Mouse (Mus musculus): ENCODE data around the gene Bnip2.
A peak's percentile ranks its signal among the peaks of the same experiment; 100 is the strongest.
"Not testable (repeated sequence)": the region's sequence is repeated elsewhere in the genome, so short reads cannot be mapped to it uniquely, and the experiment has no call there.

Bnip2 gene

GRCm38 (mm10) chr9:70010781-70011473, 21.7 kb downstream of the Bnip2 start:
- DNase-seq (ENCODE audit: inconsistent ontology term): no peak

DNA sequence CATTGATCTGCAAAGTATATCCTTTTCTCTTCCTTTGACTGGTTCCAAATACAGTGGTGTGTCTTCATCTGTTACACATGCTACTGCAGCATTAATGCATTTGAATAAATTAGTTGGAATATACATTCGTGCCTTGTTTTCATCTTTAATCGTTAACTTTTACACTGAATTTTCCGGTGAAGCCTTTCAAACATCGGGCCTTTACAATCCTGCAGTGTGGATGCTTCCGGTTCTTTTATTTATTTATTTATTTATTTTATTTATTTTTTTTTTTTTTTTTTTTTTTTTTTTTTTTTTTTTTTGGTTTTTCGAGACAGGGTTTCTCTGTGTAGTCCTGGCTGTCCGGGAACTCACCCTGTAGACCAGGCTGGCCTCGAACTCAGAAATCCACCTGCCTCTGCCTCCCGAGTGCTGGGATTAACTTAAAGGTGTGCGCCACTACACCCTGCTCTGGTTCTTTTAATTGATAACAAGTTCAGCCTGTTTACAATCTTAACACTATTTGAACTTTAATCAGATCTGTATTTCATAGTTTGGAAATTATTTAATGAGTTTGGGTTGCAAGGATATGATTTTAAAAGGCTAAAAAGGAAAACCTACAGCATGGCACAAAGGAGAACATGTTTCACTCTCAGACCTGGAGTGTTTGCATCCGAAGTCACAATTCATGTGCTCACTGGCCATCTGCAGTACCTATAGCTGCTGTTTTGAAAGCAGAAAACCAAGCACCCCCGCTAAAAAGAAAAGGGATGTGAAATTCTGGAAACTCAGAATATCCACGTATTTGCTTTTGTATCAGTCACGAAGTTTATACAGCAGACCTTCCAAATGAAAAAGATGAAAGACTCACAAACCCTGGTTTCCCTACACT, 22.5 kb downstream of the Bnip2 start:
- no peak for DNase-seq (ENCODE audit: inconsistent ontology term)

- peak; percentile 92 for DNase-seq (ENCODE audit: inconsistent ontology term)
These were observed 23.2 kb downstream of the Bnip2 start, which contains the start of gene Gtf2a2 for GRCm38 (mm10) chr9:70012408-70012901. TSS of gene Gtf2a2 (plus strand) at chr9:70012550.

GRCm38 (mm10) chr9:70015632-70016031, 26.4 kb downstream of the Bnip2 start:
- DNase-seq (ENCODE audit: inconsistent ontology term): no peak

GRCm38 (mm10) chr9:70018879-70019278, 29.6 kb downstream of the Bnip2 start:
- DNase-seq (ENCODE audit: inconsistent ontology term): no peak

GRCm38 (mm10) chr9:70021610-70022009, 32.3 kb downstream of the Bnip2 start:
- no peak for DNase-seq (ENCODE audit: inconsistent ontology term)

DNA sequence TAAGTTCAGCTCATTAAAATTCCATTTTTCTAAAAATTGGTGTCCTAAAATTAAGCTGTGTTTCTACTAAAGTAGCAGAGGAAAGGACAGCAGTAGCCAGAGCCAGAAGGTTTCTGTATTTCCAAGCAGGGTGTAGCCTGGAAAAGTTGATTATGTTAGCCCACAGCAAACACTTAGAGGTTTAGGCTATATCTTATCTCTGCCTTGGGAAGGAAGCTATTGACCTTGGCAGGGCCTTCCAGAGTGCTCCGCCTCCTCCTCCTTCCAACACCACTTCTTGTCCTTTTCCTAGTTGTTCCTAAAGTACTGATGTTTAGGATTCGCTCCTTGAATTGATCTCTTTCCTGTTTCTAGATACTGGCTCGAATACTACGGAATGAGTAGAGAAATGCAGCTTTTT, 32.8 kb downstream of the Bnip2 start:
- DNase-seq (ENCODE audit: inconsistent ontology term): no peak

DNA sequence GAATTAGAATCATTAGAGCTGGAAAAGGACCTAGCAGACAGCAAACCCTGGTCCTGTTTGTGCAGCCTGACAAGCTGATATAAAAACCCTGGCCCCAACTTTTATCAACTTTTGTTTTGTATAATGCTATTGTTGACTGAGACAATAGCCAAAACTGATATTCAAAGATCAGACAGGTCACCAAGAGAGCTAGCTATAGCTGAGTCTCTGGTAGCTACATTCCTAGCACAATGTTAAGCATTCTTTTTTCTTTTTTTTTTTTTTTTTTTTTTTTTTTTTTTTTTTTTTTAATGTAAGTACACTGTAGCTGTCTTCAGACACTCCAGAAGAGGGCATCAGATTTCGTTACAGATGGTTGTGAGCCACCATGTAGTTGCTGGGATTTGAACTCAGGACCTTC, 34.3 kb downstream of the Bnip2 start:
- DNase-seq (ENCODE audit: inconsistent ontology term): not testable (repeated sequence)

GRCm38 (mm10) chr9:70024648-70025047, 35.4 kb downstream of the Bnip2 start:
- DNase-seq (ENCODE audit: inconsistent ontology term): no peak

- peak; percentile 41 for DNase-seq (ENCODE audit: inconsistent ontology term)
These were observed 36.2 kb downstream of the Bnip2 start for GRCm38 (mm10) chr9:70025365-70026012.

DNA sequence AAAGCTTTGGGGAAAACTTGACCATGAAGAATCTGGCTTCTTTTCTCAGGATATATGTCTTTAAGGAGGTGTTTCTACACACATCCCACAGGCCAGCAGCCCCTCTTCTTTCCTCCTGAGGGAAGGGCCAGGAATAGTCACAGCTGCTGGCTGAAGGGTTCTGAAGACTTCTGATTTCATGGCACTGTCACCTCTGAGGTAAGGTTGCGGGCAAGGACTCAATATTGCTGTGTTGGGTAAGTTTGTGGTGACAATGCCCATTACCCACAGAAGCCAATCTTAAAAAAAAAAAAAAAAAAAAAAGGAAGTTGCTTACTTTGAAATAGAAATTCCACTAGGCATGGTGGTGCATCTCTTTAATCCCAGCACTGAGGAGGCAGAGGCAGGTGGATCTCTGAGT, 42.9 kb downstream of the Bnip2 start:
- DNase-seq (ENCODE audit: inconsistent ontology term): no peak

DNA sequence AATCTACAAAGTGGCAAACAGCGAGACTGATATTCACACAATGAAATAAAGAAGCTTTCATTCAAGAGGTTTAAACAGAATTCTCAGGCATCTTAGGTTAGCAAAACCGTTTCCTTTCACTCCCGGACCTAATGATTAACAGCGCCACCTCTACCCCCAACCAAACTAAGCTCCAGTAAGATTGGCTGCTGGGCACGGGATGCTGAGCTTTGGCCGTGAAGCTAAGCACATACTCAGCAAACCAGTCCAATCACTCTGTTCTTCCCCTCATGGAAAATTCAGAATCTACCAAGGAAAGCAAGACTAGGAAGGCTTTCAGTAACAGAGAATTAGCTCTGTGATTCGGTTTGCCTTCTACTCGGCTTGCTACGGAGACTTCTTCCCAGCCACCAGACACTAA, 43.8 kb downstream of the Bnip2 start:
- no peak for DNase-seq (ENCODE audit: inconsistent ontology term)

- DNase-seq (ENCODE audit: inconsistent ontology term): no peak
These were observed 45.4 kb downstream of the Bnip2 start for GRCm38 (mm10) chr9:70034702-70035101.

DNA sequence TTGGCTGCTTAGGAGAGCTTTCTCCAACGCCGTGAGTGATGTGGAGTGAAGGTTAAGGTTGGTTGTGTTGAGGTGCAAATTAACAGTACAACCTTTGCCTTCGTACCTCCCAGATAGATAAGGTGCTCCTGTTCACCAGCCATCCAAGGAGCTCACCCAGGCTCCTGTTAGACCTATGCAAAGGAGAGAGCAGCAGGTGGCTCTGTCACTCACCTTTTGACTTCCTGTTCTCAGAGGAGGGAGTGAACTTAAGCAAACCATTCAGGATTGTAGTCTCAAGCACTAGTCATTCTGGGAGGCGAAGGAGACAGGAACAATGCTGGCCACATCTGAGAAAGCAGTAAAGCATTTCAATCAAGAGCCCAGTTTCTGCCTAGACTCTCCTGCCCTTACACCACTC, 47.4 kb downstream of the Bnip2 start:
- no peak for DNase-seq (ENCODE audit: inconsistent ontology term)

DNA sequence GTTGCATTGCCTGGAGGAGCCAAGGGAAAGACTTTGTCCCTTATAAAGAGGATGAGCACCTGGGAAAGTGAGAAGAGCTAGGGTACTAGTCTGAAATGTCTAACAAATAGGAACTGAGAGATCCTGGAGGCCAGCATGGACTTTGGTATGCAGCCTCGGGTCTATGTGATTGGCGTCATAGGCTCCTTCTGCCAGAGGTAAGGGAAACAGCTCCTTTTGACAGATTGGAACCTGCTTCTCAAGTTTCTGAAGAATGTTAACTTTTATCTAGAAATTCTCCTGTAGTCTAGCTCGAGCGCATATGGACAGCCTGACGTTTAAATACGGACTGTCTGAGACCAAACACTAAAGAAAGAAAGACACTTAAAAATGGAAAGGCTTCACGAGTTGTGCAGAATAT, 48.7 kb downstream of the Bnip2 start, which contains the start of gene Gcnt3:
Gene Gcnt3 (minus strand): TSS at position 101 of the 400 bp plus-strand sequence.
- DNase-seq (ENCODE audit: inconsistent ontology term): no peak

DNA sequence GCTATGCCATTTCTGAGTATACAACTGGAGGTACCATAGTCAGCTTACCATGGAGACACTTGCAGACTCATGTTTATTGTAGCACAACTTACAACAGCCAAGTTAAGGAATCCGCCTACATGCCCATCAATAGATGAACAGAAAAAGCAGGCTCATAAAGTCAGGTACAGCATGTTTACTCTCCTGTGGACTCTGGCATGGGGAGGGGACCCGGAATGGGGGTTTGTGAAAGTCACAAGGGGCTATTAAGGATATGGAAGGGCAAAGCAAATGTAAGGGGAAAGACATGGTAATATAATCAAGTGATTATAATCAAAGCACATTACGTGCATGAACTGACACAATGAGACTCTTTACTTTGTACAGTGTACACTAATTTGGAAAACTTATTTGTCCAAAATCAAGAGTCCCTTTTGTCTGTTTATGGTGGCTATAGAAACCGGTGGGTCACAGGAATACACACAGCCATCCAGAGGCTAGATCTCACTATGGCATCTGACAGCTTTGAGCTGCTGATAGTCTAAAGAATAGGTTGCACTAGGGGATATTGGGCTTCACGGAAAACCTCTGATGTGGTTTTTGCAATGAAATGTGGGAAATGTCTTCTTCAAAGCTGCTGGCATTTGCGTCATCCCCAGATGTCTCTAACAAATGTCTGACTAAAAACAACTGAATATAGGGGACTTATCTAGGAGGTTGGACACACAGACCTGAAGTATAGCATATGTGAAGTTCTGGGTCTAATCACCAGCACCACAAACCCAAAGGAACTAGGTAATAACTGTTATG, 50.5 kb downstream of the Bnip2 start:
- DNase-seq (ENCODE audit: inconsistent ontology term): no peak

DNA sequence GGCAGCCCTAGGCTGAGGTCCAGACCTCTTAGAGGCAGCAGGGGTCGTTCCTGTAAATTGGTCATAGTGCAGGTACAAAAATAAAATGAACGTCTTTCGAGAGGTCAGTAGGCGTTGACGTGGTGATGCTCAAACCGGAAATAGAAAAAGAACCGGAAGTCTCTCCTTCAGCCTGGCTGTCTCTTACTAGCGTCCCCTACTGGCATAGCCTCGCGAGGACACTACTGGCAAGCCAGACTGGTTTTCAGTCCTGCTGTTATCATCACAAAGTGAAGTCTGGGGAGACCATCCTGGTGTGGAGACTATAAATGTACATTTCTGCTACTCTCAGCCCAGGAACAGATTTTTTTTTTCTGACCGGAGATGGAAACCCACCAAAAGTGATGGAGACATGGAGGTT, 51.3 kb downstream of the Bnip2 start:
- no peak for DNase-seq (ENCODE audit: inconsistent ontology term)

GRCm38 (mm10) chr9:70042137-70042536, 52.9 kb downstream of the Bnip2 start:
- no peak for DNase-seq (ENCODE audit: inconsistent ontology term)

DNA sequence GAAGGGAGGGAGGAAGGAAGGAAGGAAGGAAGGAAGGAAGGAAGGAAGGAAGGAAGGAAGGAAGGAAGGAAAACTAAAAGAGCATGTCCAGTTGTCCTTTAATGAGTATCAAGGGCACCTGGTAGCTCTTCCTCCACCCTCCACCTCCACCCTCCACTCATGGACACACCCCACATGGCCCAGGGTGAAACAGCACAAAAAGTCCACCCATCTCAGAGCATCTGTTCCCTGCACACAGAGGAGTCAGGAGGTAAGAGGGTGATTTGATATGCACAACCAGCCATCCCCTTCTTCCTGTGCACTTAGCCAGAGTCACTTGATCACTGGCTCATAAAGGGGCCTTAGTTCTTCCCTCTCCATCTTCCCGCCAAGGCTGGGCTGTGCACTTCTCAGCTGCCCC, 53.7 kb downstream of the Bnip2 start:
- no peak for DNase-seq (ENCODE audit: inconsistent ontology term)

- no peak for DNase-seq (ENCODE audit: inconsistent ontology term)
These were observed 55.6 kb downstream of the Bnip2 start for GRCm38 (mm10) chr9:70044865-70045264.

GRCm38 (mm10) chr9:70046255-70046654, 57.0 kb downstream of the Bnip2 start:
- no peak for DNase-seq (ENCODE audit: inconsistent ontology term)
